Mouse (Mus musculus): Measurements from ENCODE around the gene Asic4.

DNA sequence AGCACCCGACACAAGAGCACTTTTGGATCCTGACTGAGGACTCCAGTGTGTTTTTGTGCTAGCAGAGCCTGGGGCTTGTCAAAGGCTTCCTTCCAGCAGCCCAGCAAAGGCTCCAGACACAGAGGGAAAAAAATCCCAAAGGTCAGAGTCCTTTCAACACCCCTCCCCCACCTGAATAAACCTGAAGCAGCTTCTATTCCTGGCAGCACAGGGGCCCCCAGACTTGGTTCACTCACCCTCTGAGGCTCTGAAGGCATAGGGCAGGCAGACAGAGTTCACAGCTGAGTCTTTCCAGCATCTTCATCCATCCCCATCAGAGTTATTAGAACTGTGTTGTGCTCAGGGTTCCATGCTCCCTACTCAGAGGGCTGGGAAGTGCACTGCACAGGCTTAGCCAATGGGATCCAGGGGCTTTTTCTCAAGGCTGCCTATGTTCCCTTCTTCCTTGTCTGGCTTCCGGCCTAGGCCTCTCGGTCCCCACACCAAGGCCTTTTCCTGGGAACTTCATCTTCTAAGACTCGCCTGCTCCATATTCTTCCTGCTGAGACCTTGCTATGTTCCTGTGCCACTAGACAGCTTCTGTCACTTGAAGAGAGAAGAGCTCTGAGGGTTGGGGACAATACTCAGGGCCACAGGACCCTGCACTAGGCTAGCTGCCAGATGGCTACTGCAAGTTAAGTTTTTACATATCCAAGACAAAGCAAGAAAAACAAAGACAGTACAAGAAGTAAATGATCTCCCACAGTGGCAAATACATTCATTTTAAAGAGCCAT is 61.4 kb downstream of the Asic4 start:
- no peak for TF ChIP-seq CTCF (IDR thresholded peaks at IDR 0.05; ENCODE audit: insufficient read depth, low read depth, low read length)
- TF ChIP-seq POLR2A (IDR thresholded peaks at IDR 0.05; ENCODE audit: insufficient read depth, low read depth, low read length) = no peak
